Mouse (Mus musculus) testis, adult 2 months (tissue): ENCODE measurements at regions not wholly inside any gene's neighbourhood (a gene's known extent, or its start where the extent isn't known, plus 50 kb on each side); places are given as distances from the start of the nearest gene placed in this dataset.

Source experiments
- H3K27ac ChIP-seq: fragments of 200-500 bp; 2 replicates; pipeline ENCODE4 v1.5.1; 2012; ENCODE audit warnings: low read depth, low read length; ENCODE audit not compliant: control insufficient read depth, insufficient read depth
- H3K27me3 ChIP-seq: fragments of 200-500 bp; 2 replicates; pipeline ENCODE4 v1.6.1; 2012; ENCODE audit warnings: mild to moderate bottlenecking, low read length, moderate library complexity; ENCODE audit not compliant: control insufficient read depth, insufficient read depth
- H3K36me3 ChIP-seq: fragments of 200-500 bp; 2 replicates; pipeline ENCODE4 v1.6.1; 2012; ENCODE audit warnings: mild to moderate bottlenecking, low read length; ENCODE audit not compliant: control insufficient read depth, insufficient read depth
- H3K4me1 ChIP-seq: fragments of 200-500 bp; 2 replicates; pipeline ENCODE4 v1.6.1; 2012; ENCODE audit warnings: low read length; ENCODE audit not compliant: control insufficient read depth, insufficient read depth
- H3K4me3 ChIP-seq: fragments of 200-500 bp; 2 replicates; pipeline ENCODE4 v1.5.1; 2012; ENCODE audit warnings: low read depth, mild to moderate bottlenecking, low read length, moderate library complexity, mixed read lengths; ENCODE audit not compliant: control insufficient read depth
- CTCF ChIP-seq: fragments of 200-500 bp; IDR thresholded peaks from 2 replicates; pipeline ENCODE4 v1.5.1; 2012; ENCODE audit warnings: low read depth, mild to moderate bottlenecking, inconsistent platforms, low read length, moderate library complexity; ENCODE audit not compliant: control insufficient read depth, insufficient read depth, insufficient replicate concordance
- POLR2A ChIP-seq: fragments of 200-500 bp; IDR thresholded peaks from 2 replicates; pipeline ENCODE4 v1.6.1; 2012; ENCODE audit warnings: low read depth, mild to moderate bottlenecking, inconsistent platforms, low read length, moderate library complexity; ENCODE audit not compliant: control insufficient read depth

DNA sequence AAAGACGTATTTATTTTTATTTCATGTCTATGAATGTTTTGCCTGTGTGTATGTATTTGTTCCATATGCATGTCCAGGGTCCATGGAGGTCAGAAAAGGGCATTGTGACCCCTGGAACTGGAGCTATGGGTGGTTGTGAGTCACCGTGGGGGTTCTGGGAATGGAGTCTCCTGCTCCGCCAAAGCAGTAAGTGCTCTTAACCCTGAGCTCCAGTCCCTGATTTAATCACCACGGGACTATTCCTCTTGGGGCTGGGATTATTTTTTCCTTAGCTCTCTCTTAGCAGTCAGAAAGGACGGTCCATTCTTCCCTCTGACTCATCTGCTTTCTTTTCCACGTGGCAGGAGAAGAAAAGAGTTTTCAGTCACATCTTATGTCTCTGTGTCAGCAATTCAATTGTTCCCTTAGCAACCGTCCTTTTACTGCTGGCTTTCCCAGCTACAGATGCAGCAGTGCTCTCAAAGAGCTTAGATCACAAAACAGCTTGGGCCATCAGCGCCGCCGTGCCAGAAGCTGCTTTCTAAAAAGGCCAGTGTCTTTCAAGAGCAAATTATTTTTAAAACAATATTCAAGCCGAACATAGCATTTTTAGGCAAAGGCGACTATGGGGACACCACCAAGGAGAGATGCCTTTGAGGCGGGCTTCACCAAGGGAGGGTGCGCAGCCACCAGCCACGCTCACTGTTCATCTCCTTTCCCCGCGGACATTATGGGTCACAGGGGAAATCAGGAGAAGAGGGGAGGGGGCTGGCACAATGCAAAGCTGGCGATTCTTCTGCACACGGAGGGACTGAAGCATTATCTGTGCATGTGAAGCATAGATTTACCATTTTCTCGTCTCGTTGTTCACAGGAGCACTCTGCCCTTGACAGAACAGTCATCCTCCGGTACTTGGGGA, 110.8 kb downstream of the Map3k7 start:
- H3K27me3 ChIP-seq: no peaks in the 10 kb centered on the region
- no peak for TF ChIP-seq POLR2A
- TF ChIP-seq CTCF: no peak
- H3K27ac ChIP-seq: no peak overlapping the region
- H3K4me1 ChIP-seq: no peaks in the 10 kb centered on the region
- H3K36me3 ChIP-seq: no peaks in the 10 kb centered on the region
- no peak overlapping the region for H3K4me3 ChIP-seq

DNA sequence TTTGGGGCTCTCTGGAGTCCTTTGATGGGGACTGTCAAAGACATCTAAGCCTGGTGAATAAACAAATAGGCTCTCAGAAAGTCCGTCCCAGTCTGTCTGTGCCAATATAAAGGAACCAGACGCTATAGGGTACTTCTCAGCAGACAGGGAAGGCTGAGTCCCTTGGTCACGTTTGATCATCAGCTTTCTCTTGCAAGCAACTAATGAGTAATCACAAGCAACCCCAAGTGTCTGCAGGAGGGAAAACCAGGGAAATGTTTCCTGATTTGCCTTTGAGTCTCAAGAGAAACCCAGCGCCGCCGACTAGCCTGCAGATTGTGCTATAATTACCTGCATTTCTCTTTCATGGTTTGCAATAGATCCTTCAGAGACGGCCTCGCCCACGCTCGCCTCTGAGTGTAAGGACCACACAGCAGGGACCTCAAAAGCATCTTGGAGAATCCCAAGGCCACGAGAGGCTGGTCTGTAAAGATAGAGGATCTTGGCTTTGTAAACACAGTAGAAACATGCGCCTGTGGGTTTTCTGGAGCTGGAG, 112.6 kb downstream of the Map3k7 start:
- H3K27ac ChIP-seq: no peak overlapping the region
- no peaks in the 10 kb centered on the region for H3K36me3 ChIP-seq
- TF ChIP-seq CTCF (no peak), POLR2A (no peak)
- H3K27me3 ChIP-seq: no peaks in the 10 kb centered on the region
- H3K4me1 ChIP-seq: no peaks in the 10 kb centered on the region
- H3K4me3 ChIP-seq: no peak overlapping the region

DNA sequence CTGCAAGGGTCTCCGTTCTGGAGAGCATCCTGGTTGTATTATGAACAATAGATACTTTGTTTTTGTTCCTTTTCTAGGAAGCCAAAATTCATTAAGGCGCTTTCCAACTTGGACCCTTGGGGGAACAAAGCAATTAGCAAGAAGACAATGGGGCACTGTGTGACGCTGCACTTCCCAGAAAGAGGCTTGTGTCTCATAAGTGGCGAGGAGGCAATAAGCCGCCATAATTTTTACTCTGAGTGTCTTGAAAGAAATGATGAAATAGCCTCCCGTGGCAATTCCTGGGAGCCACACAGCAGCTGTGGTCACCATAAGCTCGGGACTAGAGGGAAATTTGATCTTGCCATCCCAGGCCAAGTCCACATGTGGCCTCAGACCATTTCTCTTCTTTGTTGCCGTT, 119.6 kb downstream of the Map3k7 start:
- Histone ChIP-seq H3K4me3 (no peak overlapping the region), H3K27ac (no peak overlapping the region), H3K27me3 (no peaks in the 10 kb centered on the region), H3K4me1 (no peaks in the 10 kb centered on the region), H3K36me3 (no peaks in the 10 kb centered on the region)
- no peak for TF ChIP-seq POLR2A
- no peak for TF ChIP-seq CTCF

DNA sequence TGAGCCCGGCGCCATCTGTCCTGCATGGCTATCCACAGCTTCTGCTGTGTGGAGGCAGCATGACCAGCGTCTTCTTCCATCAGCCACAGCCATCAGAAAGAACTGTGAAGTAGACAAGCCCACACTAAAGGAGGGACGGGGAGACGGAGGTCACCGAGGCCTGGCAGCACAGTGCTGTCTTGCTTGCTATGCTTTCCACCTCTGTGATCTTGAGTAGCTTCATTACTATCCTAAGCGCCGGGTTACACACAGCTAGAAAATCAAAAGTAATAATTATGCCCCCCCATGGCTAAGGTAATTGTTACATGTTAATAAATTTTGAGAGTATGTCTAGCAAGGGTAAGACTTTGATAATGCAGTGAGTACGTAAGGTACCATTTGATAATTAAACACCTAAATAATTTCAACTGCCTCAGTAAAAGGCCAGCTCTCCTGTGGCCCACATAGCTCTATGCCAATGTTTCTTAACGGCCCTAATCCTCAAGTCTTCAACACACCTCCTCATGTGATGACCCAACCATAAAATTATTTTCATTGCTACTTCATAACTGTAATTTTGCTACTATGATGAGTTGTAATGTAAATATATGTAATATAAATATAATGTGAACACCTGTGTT, 120.5 kb downstream of the Map3k7 start:
- TF ChIP-seq POLR2A: no peak
- no peak for TF ChIP-seq CTCF
- Histone ChIP-seq H3K36me3 (no peaks in the 10 kb centered on the region), H3K4me3 (no peak overlapping the region), H3K27me3 (no peaks in the 10 kb centered on the region), H3K27ac (no peak overlapping the region), H3K4me1 (no peaks in the 10 kb centered on the region)

DNA sequence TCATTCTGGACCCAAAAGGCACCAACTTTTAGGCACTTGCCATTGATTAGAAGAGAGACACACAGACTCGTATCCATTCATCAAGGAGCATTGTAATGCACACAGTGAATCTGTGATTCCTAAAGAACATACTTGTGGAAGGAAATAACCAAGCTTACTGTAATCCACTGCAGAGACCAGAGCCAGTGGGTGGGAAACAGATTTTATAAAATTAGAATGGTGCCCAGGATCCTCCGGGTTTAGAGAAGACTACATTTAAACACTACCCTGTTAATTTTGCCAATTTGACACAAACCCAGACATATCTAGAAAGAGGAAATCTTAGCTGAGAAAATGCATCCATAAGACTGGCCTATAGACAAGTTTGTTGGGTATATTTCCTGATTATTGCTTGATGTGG, 121.1 kb downstream of the Map3k7 start:
- Histone ChIP-seq H3K27ac (no peak overlapping the region), H3K4me1 (no peaks in the 10 kb centered on the region), H3K36me3 (no peaks in the 10 kb centered on the region), H3K27me3 (no peaks in the 10 kb centered on the region), H3K4me3 (no peak overlapping the region)
- no peak for TF ChIP-seq POLR2A
- TF ChIP-seq CTCF: no peak

DNA sequence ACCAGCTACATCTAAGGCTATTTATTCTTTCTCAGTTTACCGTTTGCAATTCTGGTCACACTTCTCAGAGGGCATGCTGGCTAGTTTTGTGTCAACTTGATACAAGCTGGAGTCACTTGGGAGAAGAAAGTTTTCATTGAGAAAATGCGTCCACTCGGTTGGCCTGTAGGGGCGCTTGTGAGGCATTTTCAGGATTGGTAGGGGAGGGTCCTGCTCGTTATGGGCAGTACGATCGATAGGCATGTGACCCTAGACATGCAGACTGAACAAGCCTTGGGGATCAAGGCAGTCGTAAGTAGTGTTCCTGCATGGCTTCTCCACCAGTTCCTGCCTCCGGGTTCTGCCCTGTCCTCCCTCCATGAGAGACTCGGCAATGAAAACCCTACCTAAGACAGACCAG, 127.2 kb downstream of the Map3k7 start:
- TF ChIP-seq POLR2A (no peak), CTCF (peak; percentile 22; the same call in 1 of the 2 replicates)
- no peak overlapping the region for H3K4me3 ChIP-seq
- no peak overlapping the region for H3K27ac ChIP-seq
- peaks cover 7% of the 10 kb centered on the region for H3K4me1 ChIP-seq
- H3K36me3 ChIP-seq: no peaks in the 10 kb centered on the region
- no peaks in the 10 kb centered on the region for H3K27me3 ChIP-seq

DNA sequence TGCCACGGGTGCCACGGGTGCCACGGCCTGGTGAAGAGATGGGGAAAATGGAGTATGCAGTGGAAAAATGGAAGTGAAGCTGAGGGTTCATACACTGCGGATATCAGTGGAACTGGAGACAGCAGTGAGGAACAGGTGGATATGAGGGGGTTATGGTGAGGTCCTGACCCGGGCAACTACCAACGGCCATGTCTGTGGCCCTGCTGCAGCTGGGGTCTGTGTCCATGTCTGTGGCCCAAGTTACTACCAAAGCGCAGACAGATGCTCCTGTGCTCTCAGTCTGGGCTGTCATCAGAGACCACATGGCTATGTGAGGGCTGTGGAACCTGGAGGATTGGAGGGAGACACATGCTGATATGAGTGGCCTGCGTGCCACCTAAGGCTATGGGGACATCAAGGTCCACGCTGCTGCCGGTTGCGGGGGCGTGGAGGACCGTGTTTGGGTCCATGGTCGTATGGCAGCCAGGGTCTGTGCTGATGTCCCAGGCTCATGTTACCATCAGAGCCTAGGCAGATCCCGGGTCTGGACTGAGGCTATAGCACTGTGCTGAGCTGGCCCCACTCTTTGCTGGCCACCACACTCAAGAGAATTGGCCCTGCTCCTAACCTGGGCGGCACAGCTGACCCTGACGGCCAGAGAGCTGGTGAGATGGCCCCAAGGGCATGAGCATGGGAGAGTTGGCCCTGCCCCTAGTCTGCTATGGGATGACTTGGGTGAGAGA, 128.6 kb downstream of the Map3k7 start:
- Histone ChIP-seq H3K4me1 (peaks cover 7% of the 10 kb centered on the region), H3K36me3 (no peaks in the 10 kb centered on the region), H3K27me3 (no peaks in the 10 kb centered on the region), H3K27ac (no peak overlapping the region), H3K4me3 (no peak overlapping the region)
- TF ChIP-seq CTCF: no peak
- no peak for TF ChIP-seq POLR2A
